Mouse (Mus musculus): ENCODE measurements at regions not wholly inside any gene's neighbourhood (a gene's known extent, or its start where the extent isn't known, plus 50 kb on each side); places are given as distances from the start of the nearest gene placed in this dataset.
A peak's percentile ranks its signal among the peaks of the same experiment; 100 is the strongest.
"Not testable (repeated sequence)": the region's sequence is repeated elsewhere in the genome, so short reads cannot be mapped to it uniquely, and the experiment has no call there.

- DNase-seq = no peak
These were observed 808.0 kb upstream of the Pou3f3 start for GRCm38 (mm10) chr1:41887556-41887955.

- no peak for DNase-seq
These were observed 807.4 kb upstream of the Pou3f3 start for GRCm38 (mm10) chr1:41888213-41888612.

- no peak for DNase-seq
These were observed 806.6 kb upstream of the Pou3f3 start for GRCm38 (mm10) chr1:41888966-41889365.

DNA sequence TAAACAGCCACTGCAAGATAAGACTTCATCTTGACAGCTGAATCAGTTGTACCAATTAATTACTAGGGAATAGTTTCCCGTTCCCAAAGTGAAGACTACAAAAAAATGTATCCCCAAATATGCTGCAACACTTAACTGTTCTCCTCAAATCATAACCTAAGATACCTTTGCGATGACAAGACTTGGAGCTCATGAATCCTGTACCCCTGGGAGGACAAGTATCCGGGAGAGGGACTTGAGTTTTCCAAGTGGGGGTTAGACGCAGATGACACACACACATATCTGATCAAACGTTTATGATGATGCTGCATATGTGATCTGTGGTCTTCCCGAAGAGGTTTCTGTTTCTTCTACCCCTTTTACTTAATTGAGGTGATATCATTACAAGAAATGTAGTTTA is 805.6 kb upstream of the Pou3f3 start:
- DNase-seq = no peak

- DNase-seq = no peak
These were observed 804.6 kb upstream of the Pou3f3 start for GRCm38 (mm10) chr1:41890714-41891689.

DNA sequence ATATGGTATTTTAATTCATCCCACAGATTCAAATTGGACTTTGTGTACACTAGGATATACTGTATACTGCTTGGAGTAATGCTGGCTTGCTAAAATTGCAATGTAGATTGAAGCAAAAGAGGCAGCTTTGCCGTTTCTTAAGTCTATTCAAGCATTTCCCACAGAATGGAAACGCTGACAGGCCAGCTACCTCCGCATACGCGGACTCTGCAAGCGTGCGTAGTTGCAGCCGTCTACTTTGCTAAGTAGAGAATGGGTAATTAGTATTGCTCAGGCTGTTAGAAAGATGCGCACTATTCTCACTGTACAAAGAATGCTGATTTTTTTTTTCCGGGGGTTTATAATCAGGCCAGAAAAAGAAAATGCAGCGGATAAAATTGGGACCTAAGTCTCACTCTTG is 803.8 kb upstream of the Pou3f3 start:
- no peak for DNase-seq

- no peak for DNase-seq
These were observed 803.2 kb upstream of the Pou3f3 start for GRCm38 (mm10) chr1:41892376-41892775.

GRCm38 (mm10) chr1:41897768-41898330 is 797.7 kb upstream of the Pou3f3 start:
- no peak for DNase-seq

DNA sequence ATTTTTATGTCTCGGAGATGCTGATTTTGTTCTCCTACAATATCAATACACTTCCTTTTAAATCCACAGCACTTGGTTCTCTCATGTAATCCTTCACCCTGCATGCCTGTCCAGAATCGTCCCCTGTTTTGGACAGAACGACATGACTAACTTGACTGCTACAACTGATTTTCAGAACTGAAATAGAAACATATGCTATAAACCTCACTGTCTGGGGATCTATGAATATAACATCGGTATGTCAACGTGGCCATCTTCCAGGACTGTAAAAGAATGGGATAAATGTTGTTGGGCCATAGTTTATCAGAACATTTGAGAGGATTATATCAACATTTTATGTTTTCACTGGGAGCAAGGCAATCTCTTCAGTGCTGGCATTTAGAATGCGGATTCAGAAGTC is 795.2 kb upstream of the Pou3f3 start:
- DNase-seq = no peak

DNA sequence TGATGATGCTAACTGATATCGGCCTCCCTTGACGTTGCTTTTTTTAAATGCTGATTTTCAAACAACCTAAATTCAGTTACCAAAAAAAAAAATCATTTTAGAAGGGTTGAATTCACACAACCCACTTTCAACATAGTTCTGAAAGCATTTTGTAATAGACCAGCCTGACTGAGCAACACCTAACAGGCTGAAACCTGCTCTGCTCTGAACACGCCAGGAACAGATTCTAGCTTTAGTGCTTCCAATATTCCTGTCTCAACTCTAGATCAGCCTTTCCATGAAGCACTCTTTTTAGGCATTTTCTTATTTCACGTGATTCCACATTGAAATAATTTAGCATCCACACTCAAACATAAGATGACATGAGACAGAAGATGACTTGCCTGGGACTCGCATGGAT is 789.6 kb upstream of the Pou3f3 start:
- no peak for DNase-seq

DNA sequence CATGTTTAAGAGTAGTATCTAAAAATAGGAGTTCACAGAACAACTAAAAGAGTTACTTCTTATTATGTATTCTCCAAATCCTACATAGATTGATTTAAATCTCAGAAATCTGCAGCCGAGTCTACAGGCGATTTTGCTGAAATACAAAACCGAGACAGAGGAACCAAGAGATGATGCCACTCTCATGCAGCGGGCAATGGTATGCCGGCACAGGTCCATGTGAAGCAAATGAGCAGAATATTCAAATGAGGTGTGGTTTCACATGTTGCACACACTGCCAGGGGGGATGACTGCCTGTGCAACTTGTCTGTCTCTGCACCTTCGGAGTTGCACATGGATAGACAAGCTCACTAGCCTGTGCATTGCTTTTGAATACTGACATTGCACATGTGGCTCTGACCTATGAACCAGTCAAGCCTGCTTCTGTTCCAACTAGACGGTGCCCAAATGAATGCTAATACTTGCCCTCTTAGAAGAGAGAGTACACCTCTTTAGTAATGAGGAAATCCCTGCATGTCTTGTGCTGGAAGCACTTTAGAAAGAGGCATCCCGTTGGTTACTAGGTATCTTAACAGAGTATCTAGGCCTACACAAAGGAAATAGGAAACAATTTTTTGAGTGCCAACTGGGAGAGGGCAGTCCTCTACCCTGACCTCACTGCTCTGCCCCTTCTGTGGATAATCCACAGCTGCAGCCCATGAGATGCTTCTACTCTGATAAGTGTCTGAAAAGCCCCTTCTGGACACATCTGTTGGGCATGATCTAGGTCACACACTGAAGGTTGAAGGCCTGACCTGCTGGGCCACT is 787.4 kb upstream of the Pou3f3 start:
- DNase-seq = no peak

DNA sequence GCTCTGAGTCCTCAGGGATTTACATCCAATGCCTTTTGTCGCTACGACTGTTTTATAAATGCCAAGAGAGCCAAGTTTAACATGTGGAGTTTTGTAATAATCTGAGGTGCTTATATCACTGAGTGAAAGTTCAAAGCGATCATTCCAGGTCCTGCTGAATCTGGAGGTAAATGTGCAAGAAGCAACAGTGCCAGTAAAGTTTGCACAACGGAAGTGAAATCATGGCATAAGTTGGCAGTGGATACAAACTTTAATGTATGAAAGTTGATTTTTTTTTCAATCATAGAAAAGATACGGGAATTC is 786.8 kb upstream of the Pou3f3 start:
- DNase-seq = no peak

DNA sequence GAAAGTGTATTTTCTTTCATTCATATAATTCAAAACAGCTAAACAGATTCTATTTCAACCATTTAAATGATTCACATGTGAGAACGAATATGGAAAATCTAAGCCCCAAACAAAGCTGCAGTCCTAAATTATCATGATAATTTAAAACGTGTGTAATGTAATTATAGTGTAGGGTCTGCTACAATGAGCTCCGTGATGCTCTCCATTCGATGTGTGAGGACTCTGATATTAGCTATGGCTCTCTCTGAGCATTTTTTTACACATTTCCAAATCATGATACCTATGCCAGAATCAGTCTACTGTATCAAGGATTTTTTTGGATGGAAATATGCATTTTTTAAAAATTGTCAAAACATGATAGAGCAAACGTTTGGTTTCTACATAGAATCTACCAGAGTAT is 785.8 kb upstream of the Pou3f3 start:
- DNase-seq = no peak

DNA sequence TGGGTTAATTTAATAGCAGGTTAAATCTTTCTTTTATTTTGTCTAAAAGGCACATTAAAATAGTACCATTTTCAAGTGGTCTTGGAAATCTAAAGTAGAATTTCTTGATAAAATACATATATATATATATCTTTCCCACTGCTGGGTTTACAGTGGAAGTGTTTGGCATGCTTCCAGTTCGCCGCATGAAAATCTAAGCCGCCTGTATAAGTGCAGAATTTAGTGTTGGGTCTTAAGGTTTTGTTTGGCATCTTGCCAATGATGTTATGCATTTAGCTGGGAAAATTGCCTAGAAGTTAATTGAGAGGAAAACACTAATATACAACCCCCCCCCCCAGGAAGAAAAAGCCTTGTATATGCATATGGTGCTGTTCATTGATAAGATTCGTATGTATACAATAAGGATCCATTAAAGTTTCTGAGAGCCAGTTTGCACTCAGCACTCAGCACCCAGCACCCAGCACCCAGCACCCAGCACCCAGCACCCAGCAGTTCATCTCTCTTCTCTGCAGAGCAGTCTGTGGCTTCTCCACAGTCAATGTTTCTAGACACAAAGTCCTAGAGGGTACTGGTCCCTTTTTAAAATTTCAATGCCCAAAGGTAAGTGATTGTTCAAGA is 778.7 kb upstream of the Pou3f3 start:
- DNase-seq = no peak

GRCm38 (mm10) chr1:41917807-41918206 is 777.8 kb upstream of the Pou3f3 start:
- not testable (repeated sequence) for DNase-seq

- DNase-seq = no peak
These were observed 776.9 kb upstream of the Pou3f3 start for GRCm38 (mm10) chr1:41918394-41919262.

- no peak for DNase-seq
These were observed 761.8 kb upstream of the Pou3f3 start for GRCm38 (mm10) chr1:41933777-41934176.

DNA sequence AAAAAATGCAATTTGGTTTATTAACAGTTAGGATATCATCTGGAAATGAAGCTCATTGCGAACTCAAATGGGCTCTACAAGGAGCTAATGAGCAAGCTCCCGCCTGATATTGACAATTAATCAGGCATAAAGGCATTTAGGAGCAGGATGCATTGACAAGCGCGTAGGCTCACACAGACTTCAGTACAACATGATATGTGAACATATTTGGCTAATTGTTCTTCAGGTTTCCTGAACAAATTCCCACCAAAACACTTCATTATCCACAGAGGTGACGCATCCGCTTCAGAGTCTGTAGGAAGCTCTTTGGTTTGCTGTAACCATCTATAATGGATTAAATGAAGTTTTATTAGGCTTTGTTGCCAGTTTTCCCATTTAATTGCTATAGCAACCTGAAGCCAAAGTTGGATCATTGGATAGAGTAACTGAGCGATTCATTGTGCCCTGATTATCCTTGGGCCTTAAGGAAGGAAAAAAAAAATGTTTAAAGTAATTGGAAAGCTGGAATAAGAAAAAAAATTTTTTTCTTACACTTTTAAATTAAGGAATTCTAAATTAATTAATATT is 759.6 kb upstream of the Pou3f3 start:
- DNase-seq = no peak

- peak; percentile 3 for DNase-seq
These were observed 734.6 kb upstream of the Pou3f3 start for GRCm38 (mm10) chr1:41960982-41961381.

GRCm38 (mm10) chr1:41981545-41981944 is 714.0 kb upstream of the Pou3f3 start:
- no peak for DNase-seq

- peak; percentile 20 for DNase-seq
These were observed 689.3 kb upstream of the Pou3f3 start for GRCm38 (mm10) chr1:42006235-42006634.

GRCm38 (mm10) chr1:42008046-42008445 is 687.5 kb upstream of the Pou3f3 start:
- peak; percentile 8 for DNase-seq
